Mouse (Mus musculus): Measurements from ENCODE around the gene Pdlim7.

Pdlim7 gene

GRCm38 (mm10) chr13:55522730-55523129, 9.3 kb upstream of the Pdlim7 start:
- DNase-seq (ENCODE audit: low read depth in 1 of 2, low spot score in 2 of 2) = no peak

DNA sequence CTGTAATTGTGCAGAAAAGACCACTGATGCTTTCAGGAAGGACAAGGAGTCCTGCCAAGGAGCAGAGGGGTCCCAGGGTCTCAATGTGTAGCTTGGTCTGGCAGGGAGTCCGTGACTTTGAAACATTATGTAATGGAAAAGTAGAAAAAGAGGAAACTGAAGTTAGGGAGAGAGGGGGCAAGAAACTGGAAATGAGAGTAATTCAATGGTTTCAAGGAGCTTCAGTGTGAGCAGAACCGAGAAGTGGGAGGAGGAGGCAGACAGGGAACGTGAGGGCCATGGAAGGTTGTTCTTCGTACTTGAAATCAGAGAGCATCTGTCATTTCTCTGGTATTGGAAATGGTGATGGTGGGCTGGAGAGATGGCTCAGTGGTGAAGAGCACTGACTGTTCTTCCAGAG, 6.1 kb upstream of the Pdlim7 start:
- no peak for DNase-seq (ENCODE audit: low read depth in 1 of 2, low spot score in 2 of 2)

DNA sequence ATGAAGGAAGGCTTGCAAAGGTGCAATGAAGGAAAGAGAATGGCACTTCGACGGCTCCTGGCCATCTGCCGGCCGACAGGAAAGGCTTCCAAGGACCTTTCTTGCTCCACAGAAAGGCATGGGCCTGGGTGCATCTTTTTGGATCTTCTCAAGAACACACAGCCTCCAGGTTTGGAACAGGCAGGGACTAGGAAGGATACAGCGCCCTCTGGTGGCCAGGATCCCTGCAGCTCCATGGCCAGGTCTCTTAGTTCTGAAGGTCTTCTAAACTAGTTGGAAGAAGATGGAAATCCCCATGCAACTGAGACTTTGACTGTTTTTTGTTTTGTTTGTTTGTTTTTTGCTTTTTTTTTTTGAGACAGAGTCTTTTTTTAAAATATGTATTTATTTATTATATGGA, 3.5 kb upstream of the Pdlim7 start:
- DNase-seq (ENCODE audit: low read depth in 1 of 2, low spot score in 2 of 2) = peak in 1 of 2 experiments; percentile 77

DNA sequence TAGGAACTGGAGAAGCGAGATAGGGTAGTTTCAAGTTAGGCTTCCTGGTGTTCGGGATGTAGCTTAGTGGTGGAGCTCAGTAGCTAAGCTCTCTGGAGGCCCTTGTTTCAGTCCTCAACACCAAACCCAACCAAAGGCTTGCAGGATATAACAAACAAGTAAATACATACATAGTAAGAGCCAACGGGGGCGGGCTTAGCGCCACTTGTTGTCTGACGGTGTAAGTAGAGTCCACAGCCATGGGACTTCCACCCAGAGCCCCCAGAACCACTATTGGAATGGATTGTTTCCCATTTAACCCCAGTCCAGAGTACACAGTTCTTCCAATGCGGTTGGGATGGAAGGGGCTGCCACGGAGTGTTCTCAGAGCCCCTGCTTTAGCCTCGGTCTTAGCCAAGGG, 352 bp upstream of the Pdlim7 start:
- DNase-seq (ENCODE audit: low read depth in 1 of 2, low spot score in 2 of 2) = no peak

GRCm38 (mm10) chr13:55512379-55513031, 971 bp downstream of the Pdlim7 start:
- DNase-seq (ENCODE audit: low read depth in 1 of 2, low spot score in 2 of 2) = no peak

DNA sequence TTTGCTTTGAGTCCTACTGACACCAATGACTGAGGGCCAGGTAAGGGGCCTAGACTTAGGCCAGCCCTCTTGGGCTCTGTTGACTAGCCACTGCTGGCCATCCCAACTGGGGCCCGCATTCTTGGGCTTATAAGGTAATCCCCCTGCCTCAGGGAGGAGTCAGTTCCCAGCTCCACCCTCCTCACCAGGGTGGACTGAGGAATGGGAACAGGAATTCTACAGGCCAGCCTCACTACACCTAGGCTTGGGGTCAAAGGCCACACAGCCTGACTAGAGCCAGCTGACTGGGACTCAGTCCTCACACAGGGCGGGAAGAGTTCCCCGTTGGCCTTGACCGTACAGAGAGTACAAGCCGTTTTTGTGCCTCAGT, 2.0 kb downstream of the Pdlim7 start:
- no peak for DNase-seq (ENCODE audit: low read depth in 1 of 2, low spot score in 2 of 2)

DNA sequence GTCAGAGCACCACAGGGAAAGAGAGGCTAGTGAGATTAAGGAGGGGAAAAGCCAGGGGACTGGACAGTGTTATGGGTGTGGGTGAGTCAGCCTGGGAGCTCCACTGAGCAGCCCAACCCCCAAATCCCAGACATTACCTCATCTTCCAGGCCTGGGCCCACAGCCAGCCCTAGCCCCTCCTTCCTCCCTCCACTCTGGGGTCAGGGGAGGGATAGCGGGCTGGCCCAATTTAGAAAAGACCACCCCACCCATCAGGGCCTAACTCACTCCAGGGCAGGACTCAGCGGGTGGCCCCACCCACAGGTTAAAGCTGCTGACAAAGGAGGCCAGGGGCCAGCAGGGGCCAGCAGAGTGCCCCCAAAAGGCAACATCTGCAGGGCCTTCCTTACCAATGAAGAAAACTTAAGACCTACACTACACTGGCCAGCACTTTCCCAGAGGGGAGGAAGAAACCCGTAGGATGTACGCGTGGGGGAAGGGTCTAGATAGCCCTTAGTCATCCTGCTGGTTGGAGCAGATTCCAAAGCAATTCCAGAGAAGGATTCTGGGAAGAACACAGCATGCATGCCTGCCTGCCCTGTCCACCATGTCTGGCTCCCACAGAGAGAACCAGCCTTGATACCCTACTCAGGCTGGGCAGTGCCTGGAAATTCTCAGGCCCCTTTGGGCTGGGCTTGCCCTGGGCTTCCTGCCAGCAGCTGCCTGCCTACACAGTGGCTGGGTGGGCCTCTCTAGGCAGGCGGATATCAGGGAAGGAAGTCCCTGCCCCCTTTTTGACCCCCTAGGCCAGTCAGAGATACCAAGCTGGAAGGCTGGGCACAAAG, 2.6 kb downstream of the Pdlim7 start:
- peak; percentile 37 to 50 for DNase-seq (ENCODE audit: low read depth in 1 of 2, low spot score in 2 of 2)

DNA sequence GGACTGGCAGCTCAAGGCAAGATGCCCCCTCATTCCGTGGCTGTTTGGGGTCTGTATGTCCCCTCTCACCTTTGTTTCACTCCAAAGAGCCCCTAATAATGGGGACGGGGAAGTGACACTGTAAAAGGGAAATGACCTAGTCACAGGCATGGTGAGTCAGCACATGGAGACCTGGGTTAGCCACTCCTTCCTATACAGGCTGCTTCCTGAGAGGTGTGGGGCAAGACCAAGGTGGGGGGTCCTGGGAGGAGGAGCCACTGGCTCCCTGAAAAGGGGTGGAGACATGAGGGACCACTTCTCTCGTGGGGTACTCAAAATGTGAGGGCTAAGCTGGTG, 3.2 kb downstream of the Pdlim7 start:
- peak in 1 of 2 experiments; percentile 51 for DNase-seq (ENCODE audit: low read depth in 1 of 2, low spot score in 2 of 2)

DNA sequence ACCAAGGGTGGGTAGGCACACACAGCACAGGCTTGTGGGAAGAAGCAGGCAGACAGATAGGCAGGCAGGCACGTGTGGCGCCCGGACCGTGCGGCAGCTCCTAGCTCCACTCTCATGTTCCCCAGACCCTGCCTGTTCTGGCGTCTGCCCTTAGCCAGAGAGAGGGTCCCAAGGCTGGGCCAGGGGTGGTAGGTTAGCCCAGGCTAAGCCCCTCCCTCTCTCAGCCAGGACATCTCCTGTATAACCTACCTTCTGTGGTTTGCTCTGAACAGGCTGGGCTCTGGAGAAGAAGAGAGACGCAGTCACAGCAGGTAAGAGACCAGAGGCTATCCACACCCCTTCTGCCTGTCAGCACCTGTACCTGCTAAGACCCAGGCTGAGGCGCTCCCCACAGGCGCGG, 4.9 kb downstream of the Pdlim7 start:
- no peak for DNase-seq (ENCODE audit: low read depth in 1 of 2, low spot score in 2 of 2)

DNA sequence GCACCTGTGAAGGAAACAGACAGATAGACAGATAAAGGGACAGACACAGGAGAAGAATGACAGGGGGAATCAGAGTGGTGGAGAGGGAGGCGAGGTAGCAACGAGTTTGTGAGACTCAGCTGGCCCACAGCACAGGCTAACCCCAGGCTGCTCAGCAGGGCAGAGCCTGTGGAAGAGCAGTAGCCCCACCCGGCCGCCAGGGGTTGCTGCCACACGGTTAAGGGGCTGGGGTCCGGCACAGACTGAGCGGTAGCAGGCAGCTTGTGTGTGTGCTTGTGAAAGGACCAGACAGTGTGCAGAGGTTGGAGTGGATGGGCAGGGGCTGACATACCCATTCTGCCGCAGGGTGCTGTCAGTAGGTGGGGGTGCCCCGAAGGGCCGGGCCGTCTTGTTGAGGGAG, 5.6 kb downstream of the Pdlim7 start:
- DNase-seq (ENCODE audit: low read depth in 1 of 2, low spot score in 2 of 2) = no peak

GRCm38 (mm10) chr13:55506697-55507096, 6.8 kb downstream of the Pdlim7 start:
- DNase-seq (ENCODE audit: low read depth in 1 of 2, low spot score in 2 of 2) = no peak

DNA sequence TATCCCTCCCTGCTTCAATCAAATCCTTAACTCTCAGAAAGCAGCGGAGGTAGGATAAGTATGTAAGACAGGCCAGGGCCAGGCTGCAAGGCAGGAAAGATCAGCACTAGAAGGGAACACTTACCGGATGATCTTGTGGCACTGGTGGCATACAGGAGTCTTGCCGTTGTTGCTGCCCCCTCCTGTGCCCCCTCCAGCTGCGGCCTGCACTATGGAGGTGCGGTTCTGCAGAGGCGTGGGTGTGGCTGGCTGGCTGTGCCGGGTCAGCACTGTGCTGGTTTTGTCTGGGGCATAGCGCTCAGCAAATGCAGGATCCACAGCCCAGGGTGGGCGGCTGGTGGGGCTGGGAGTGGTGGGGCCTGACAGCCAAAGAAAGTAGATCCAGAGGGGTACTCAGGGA, 7.7 kb downstream of the Pdlim7 start:
- no peak for DNase-seq (ENCODE audit: low read depth in 1 of 2, low spot score in 2 of 2)

DNA sequence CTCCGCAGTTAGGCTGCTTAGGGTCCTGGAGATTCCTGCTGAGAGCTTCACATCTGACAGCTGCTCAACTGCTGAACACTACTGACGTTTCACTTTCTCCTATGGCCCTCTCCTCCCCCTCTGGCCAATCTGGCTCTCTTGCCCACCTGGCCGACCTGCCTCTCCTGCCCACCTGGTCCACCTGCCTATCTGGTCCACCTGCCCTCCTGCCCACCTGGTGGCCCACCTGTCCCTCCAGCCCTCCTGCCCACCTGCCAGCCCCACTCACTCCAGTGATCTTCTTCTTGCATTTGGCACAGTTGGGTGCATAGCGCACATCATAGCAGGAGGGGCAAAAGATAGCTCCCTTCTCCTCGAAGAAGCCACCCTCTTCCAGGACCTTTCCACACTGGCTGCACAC, 9.1 kb downstream of the Pdlim7 start:
- no peak for DNase-seq (ENCODE audit: low read depth in 1 of 2, low spot score in 2 of 2)

DNA sequence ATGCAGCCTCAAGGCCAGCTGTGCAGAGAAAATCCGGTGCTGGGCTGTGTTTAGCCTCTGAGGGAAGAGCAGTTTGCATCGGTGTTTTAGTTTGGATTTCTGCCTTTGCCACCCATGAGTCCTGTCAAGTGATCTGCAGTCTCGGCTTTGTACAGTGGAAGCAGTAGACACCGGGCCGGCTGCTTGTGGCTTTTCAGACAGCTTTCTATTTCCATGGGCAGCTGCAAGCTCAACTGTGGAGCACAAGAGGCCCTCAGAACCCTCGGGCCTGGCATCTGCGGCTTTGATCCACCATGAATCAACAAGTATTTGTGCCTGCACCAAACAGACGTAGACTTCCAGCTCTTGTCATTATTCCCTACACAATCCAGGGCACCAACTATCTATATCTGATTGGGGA, 11.1 kb downstream of the Pdlim7 start:
- no peak for DNase-seq (ENCODE audit: low read depth in 1 of 2, low spot score in 2 of 2)

GRCm38 (mm10) chr13:55500575-55500974, 12.9 kb downstream of the Pdlim7 start:
- no peak for DNase-seq (ENCODE audit: low read depth in 1 of 2, low spot score in 2 of 2)

DNA sequence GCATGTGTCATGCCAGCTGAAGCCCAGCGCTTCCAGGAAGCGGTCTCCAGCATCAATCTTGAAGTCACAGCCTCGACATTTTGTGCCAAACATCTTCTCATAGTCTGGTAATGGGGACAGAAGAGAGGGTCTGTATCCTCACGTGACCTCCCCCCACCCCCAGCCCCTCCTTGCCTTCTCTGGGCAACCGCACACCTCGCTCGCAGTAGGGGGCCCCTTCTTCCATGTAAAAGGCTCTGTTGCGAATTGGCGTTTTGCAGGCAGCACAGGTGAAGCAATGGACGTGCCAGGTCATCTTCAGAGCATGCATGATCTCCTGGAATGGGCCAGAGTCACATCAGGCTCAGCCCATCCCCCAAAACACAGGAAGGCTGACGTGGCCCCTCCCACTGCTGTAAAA, 14.6 kb downstream of the Pdlim7 start:
- DNase-seq (ENCODE audit: low read depth in 1 of 2, low spot score in 2 of 2) = no peak

GRCm38 (mm10) chr13:55496661-55497060, 16.8 kb downstream of the Pdlim7 start:
- no peak for DNase-seq (ENCODE audit: low read depth in 1 of 2, low spot score in 2 of 2)

GRCm38 (mm10) chr13:55495702-55496101, 17.8 kb downstream of the Pdlim7 start:
- DNase-seq (ENCODE audit: low read depth in 1 of 2, low spot score in 2 of 2) = no peak

DNA sequence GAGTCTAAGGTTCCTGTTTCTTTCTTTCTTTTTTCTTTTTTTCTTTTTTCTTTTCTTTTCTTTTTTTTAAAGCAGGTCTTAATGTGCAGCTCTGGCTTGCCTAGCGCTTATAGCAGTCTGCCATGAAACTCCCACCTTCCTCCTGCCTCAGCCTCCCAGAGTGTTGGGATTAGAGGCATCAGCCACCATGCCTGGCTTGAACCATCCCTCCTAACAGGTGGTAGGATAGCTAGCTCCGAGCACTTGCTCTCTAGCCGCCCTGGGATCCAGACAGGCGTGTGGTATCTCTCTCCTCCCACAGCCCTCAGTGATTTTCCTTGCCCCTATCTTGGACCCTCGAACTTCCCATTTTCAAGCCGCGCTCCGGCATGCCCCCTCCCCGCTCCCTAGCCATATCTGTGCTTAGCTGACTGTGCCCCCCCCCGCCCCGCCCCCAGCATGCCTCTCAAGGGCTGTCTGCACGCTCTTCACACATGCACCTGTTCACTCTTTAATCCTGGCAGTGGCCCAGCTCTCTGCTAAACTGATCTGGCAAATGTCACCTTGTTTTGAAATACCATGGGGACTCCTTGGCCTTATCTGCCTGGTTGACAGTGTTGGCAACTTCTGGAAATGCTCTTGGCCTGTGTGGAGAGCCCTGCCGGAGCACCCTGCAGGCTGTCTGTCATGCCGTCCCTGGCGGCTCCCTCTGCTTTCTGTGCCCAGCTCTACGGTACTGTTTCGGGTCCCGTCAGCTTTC, 18.4 kb downstream of the Pdlim7 start:
- no peak for DNase-seq (ENCODE audit: low read depth in 1 of 2, low spot score in 2 of 2)

GRCm38 (mm10) chr13:55494257-55494656, 19.2 kb downstream of the Pdlim7 start:
- DNase-seq (ENCODE audit: low read depth in 1 of 2, low spot score in 2 of 2) = no peak

DNA sequence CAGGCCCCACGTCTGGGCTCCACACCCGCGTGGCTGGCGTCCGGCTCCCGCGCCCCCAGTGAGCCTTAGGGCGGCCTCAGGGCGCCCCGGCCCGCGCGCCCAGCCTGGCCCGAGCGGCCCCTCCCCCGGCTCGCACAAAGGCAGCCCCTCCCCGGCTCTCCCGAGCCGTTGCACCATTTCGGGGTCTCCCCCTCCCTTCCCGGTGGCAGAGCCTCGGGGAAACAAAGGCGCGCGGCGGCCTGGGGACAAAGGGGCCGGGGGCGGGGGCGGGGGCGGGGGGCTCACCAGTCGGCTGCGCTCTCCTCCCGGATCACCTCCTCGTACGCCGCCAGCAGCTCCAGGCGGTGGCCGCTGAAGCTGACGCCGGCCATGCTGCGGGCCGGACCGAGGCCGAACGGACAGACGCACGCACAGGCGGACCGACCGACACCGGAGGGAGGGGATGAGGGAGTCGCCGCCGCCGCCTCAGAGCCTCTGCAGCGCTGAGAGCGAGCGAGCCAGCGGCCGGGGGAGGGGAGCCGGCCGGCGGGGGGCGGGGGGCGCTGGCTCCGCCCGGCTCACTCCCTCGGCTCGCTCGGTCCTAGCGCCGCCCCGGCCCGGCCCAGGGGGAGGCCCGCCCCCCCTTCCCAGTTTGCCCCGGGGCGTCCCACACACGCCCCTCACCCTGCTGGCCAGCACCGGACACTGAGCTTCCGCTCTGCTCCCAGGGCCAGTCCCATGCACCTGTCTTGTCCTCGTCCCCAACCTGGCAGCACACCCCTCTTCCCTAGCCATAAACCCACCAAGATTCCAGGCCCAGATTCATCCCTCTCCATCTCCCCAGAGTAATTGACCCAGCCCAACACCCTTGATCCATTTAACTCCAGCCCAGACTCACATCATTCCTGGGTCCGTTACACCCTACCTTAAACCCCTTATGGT, 25.6 kb downstream of the Pdlim7 start, which contains the start of gene Dbn1:
Gene Dbn1 (minus strand): TSS at position 534 of the 921 bp plus-strand sequence.
- DNase-seq (ENCODE audit: low read depth in 1 of 2, low spot score in 2 of 2) = no peak

Measured in monocyte, adult 2 months (primary cell).